Mouse (Mus musculus): ENCODE measurements around the gene Rin1. TPM values are rescaled to one million over a fixed set of nuclear protein-coding genes. Genes with fewer than 3 reads are reported as not detected.
A peak's percentile ranks its signal among the peaks of the same experiment; 100 is the strongest.

Rin1 gene
- total RNA-seq, 2 experiments from 2014 or later, result 3.4 to 4.2 TPM

DNA sequence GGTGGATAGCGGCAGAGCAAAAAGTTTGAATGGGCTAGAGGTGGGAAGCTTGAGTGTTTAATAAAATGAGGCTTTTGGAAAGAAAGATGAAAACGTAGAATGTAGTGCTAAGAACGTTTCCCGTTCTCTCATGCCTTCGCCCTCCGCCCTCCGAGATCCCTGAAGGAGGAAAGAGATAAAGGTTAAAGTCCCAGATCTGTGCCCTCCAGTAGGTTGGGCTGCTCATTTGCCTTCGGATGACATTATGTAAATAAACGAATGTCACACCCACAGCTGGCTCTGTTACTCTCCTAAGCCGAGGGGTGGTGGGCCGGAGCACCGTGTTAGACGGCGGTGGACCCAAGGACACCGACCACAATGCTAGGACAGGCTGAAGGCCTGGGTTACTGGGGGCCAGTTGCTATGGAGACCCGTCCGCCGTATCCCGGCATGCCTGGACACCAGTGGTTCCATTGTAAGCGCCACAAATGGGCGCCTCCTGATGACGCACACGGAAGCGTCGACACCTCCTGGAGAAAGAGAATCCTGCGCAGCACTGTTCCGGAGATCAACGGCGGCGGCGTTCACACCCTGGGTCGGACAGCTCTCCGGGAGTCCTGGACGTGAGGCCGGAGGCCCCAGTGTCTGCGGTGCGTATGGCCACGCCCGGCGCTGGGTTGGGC lies 9.3 kb upstream of the Rin1 start, which contains the start of gene Brms1:
Brms1 (plus strand) TSS at position 493 of the 662 bp plus-strand sequence.
- DNase-seq (ENCODE audit: low spot score in 2 of 2), result peak; percentile 84 to 88

DNA sequence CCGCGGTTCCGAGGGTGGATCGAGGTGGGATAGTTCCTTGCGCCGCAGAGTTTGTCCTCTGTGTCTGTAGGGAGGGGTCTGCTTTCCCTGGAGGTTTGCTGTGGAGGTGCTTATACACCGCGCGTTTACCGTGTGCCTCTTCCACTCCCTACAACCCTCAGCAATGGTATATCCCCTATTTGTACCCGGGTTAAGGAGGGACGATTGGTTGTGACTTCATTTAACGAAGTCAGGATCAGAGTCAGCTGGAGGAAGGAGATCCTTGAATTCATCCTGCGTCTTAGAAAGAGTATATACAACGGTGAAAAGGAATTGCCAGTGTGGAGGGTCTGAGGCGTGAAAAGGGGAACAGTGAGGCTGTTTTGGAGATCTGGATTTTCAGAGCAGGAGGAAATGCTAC lies 8.7 kb upstream of the Rin1 start:
- DNase-seq (ENCODE audit: low spot score in 2 of 2), result no peak

DNA sequence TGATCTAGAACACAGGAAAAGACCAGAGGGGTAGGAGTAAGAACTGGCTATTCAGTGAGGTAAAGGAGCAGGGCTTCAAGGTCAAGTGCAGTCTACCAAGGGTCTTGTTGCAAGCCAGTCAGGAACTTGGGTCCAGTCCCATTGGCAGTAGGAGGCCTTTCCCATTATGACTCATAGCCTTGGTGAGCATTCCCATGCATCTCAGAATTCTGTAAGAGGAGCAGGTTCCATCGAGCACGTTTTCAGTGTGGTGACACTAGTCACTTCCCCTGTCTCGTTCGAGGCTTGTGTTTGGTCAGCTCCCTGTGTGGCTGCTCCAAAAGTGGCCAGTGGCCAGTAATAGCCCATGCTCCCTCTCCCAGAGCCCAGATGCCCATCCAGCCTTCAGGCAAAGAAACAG lies 4.8 kb upstream of the Rin1 start:
- DNase-seq (ENCODE audit: low spot score in 2 of 2), result no peak

DNA sequence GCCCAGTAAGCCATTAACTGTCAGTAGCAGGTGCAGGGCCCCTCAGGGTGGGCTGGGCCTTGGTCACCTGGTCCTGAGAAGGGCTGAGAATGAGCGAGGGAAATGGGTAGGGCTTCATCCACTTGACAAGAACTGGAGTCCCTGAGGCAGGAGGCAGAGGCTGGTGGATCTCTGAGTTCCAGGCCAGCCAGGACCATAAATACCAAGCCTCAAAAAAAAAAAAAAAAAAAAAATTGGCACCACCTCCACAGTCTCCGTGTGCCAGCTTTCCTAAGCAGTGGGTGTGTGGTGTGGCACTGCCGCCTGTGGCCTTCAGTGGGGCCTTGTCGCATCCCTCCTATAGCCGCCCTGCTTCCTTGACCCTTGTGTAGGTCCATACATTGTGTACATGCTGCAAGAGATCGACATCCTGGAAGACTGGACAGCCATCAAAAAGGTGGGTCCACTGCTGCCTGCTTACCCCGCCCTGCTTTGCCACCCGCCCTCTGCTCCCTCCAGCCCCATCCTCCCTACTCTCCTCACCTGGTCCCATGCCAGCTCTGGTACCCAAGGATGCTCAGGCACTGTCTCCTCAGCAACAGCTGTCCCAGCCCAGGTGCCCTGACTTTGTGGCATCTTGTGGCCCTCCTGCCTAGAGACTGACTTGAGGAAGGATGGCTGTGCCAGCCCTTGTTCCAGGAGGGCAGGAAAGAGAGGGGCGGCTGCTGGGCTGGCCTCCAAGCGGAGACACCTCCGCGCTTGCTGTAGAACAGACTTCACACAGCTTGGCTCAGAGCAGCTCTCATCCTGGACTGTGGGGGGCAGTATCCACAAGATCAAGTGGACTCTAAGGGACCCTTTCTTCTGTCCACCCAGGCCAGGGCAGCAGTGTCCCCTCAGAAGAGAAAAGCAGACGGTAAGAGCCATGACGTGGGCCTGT lies 1.9 kb upstream of the Rin1 start:
- DNase-seq (ENCODE audit: low spot score in 2 of 2), result no peak

DNA sequence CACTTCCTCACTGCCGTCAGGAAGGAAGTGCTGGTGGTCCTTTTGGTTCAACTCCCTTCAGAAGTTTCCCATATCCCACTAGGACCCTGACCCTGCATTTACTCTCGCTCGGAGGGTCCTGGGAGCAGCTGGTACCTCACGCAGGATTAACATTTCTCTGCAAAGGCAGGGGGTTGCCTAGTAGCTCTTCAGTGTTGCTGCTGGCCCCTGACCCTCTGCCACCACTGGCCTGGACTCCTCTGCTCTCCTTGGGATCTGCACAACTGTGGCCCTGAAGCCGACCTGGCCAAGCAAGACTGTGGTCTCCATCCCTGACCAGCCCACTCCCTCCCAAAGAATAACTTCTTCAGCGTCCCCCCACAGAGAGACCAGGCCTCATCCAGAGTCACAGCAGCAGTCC lies 956 bp upstream of the Rin1 start:
- no peak for DNase-seq (ENCODE audit: low spot score in 2 of 2)

DNA sequence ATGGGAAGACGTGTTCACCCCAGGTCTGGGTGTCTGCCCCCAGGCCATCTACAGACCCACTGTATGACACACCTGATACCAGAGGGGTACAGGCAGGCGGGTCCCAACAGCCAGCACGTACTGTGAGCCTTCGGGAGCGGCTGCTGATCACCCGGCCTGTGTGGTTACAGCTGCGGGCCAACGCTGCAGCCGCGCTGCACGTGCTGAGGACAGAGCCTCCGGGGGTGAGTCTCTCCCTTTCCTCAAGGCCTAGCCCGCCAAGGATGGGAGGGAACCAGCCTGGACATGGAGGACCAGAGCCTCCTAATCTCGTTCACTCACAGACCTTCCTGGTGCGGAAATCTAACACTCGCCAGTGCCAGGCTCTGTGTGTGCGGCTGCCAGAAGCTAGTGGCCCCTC lies 750 bp downstream of the Rin1 start:
- peak in 1 of 2 experiments; percentile 29 for DNase-seq (ENCODE audit: low spot score in 2 of 2)

DNA sequence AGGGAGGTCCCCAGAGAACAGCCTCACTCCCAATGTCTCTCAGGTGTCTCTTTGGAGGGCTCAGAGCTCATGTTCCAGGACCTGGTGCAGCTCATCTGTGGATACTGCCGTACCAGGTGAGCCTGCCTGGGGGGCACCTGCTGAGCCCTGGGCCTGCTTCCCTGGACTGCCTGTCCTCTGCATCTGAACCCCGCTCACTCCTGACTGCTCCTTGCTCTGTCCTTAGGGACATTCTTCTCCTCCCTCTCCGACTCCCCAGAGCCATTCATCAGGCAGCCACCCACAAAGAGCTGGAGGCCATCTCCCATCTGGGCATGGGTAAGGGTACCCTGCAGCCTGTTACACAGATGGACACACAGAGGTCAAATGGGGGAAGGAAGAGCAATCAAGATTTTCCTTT lies 1.2 kb downstream of the Rin1 start:
- no peak for DNase-seq (ENCODE audit: low spot score in 2 of 2)

DNA sequence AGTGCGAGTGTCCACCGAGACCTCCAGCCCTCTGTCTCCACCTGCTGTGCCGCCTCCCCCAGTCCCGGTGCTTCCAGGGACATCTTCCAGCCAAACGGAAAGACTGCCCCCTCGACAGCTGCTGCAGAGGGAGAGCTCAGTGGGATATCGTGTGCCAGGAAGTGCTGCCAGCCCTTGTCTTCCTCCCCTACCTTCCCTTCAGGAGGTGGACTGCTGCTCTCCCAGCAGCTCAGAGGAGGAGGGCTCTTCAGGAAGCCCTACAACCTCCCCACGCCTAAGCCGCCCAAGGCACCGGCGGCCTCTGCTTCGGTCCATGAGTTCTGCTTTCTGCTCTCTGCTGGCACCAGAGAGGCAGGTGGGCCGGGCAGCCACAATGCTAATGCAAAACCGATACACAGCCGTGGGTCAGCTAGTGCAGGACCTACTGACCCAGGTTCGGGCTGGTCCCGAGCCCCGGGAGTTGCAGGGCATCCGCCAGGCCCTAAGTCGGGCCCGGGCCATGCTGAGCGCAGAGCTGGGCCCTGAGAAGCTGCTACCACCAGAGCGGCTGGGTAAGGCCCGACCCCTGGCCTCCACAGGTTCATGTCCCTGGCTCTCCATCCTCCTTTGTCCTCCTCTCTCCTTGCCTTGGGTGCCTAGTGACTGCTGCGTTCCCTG lies 2.0 kb downstream of the Rin1 start:
- DNase-seq (ENCODE audit: low spot score in 2 of 2), result no peak

DNA sequence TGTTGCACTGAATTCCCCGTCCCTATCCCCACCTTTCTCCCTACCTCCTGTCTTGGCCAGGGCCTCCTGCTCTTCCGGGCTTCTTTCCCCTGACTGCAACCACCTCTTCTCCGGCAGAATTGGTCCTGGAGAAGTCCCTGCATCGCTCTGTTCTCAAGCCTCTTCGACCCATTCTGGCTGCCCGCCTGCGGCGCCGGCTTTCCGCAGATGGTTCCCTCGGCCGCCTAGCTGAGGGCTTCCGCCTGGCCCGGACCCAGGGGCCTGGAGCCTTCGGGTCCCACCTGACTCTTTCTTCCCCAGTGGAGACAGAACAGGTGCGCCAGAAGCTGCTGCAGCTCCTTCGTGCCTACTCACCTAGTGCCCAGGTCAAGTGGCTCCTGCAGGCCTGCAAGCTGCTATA lies 2.6 kb downstream of the Rin1 start:
- DNase-seq (ENCODE audit: low spot score in 2 of 2), result no peak

DNA sequence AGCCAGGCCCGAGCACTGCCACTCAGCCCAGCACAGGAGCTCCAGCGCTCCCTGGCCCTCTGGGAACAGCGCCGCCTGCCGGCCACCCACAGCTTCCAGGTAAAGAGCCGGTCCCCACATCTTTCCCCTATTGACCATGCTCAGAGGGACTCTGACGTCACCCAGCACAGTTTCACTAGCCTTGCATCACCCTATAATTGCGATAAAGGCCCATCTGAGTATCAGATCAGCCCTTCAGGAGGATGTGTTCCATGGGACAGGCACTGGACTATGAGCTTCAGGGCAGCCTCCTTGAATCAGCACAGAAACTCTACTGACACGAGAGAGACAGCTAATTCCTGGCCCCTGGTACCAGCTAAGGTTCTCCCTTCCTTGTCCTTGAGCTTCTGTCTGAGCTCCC lies 3.6 kb downstream of the Rin1 start:
- DNase-seq (ENCODE audit: low spot score in 2 of 2), result peak; percentile 53 to 60

DNA sequence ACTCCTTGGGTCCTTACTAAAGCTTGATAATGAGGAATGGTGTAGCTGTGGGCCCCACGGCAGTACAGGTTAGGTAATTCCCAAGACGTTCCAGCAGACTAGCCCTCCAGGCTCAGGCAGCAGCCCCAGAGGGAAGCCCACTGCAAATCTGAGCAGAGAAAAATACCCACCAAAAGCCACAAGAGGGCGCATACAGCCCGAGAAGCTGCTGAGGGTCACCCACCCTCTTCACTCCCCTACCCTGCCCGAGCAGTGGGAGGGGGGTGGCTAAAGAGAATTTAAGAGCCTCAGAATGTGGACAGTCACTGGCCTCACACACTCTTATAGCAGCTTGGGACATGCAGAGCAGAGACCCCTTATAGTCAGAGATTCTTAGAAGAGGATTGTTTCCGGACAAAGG lies 6.0 kb downstream of the Rin1 start:
- DNase-seq (ENCODE audit: low spot score in 2 of 2), result no peak

DNA sequence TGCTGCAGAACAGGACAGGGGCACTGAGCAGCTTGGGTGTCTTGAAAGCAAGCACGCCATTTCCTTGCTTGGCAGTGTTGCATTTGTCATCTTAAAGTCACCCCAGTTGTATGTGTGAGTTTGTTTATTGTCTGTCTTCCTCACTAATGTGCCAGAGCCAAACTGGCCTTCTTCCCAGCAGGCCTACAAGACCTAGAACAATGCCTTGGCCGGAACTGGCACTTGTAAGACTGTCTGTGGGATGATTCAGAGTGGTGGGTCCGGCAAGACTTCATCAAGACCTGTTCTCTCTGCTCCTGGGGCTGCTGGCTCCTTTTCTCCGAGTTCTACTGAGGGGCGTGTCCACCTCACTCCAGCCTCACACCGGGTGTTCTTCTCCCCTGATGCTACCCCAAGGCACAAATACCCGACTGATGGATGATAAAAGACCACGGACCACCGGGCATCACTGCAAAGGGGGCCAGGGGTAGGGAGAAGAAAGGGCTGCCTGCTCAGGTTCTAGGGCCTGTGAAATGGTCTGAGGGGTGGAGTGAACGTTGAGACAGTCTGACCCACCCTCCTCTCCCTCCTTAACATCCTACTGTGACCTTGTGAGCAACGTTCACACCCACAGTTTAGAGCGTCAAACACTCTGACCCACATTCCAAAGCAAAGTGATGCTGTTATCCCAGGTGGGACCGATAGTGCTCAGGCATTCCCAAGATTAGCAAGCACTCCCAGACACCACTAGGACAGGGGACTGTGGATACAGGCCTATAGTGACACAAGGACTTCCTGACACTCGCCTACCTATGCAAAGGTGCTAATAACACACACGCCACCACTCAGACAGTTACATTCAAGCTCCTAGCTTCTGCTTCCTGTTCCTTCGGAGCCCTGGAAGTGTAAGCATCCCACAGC lies 7.8 kb downstream of the Rin1 start:
- no peak for DNase-seq (ENCODE audit: low spot score in 2 of 2)

DNA sequence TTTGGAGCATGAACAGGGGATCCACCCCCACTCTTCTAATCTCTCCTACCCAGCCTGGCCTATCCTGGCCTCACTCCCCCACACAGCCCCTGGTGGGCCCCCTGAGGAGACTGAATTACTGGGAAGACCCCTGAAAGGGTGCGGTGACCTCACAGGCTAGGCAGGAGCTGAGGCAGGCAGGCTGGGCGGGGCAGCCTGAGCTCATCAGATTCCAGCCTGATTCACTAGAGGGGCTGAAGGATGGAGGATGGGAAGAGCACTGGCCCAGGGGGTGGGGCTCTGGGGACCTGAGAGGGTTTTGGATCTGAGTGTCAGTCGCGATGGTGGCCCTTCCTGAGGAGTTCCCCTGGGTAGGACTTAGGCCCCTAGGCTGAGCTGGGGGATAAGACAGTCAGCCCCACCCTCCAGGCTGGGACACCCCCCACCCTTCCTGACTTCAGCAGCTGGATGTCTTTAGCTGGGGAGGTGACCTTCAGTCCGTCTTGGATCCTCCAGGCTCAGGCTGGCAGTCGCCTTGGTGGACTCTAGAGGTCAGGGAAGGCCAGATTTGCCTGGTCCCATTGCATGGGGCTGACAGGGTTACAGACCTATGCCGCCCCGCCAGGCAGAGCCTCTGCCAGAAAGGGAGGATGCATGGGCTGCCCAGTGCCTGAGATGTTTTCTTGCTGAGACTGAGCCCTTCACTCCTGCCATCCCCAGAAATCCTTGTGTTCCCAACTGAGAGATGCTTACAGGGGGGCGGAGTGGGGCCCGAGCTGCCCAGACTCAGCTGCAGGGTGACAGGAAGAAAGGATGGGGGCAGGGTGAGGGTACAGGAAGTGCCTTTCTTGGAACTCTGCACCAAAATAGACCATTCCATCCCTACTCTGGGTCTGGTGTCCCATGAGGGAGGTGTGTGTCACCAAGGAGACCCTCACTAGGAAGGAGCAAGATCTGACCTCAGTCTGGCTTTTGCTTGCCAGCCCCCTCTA lies 8.8 kb downstream of the Rin1 start:
- no peak for DNase-seq (ENCODE audit: low spot score in 2 of 2)

DNA sequence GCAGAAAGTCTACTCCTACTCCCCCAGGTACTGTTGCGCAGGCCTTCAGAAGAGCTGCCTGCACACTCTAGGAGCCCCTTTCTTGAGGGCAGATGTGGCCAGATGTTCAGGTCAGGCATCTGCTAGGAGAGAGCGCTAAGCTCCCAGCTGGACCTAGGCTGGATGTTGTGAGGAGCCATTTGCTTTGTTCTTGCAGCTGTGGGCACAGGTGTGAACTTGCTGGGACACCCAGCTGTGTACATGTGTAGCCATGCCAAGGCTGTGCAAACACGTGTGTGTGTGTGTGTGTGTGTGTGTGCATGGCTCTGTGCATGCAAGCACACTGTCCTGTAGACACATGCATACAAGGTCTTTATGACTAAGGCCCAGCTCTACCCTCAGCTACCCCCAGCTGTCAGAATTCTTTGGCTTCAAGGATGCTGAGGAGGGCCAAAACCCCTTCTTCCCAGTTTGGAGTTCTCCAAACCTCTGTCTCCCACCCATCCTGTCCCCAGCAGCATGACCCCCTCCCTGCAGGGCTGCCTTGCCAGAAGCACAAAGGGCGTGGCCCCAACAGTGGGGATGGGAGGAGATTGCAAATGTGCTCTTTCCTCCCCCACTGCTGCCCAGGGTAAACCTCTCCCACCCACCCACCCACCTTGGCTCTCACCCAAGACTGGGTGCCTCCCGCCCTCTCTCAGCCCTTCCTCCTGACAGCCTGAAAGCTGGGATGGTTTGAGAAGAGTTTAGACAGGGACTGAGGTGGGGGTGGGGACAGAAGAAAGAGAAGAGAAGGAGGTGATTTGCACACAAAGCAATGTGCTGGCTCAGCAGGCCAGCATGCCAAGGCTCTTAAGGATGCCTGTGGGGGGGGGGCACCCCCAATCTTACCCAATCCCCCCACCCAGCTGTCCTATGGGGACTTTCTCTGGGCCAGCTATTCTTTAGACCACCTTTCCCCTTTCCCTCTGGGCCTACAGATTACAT lies 10.4 kb downstream of the Rin1 start:
- DNase-seq (ENCODE audit: low spot score in 2 of 2), result no peak

DNA sequence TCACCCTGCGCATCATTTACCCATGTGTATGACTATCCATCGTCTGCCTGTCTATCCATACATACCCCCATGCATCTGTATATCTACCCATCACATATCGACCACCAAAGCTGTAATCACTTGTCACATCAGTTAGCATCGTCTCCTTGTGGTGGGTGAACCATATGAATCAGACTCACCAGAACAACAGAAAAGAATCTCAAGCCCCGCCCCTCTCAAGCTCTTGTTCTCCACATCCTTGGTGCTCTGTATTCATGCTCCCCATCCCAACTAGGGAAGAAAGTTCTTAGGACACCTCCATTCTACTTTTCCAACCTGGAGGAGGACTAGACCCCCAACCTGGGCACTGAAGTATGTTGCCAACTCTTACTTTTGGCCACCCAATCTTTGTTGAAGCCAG lies 11.8 kb downstream of the Rin1 start:
- DNase-seq (ENCODE audit: low spot score in 2 of 2), result no peak

DNA sequence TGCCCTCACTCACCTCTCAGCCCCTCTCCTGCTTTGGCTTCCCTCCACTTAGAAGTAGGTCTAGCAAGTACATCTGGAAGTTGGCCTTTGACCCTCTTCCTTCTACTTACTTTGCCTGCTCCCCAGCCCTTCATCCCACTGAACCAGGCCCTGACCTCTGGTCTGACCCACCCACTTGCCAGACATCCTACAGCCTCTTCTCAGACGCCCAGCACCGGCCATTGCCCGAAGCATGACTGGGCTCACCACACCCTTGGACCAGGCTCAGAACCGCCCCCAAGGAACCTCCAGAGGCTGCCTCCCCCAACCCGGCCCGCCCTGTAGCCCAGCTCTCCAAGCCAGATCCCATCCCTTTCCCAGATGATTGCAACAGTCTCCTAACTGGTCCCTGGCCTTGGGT lies 12.2 kb downstream of the Rin1 start:
- DNase-seq (ENCODE audit: low spot score in 2 of 2), result no peak

DNA sequence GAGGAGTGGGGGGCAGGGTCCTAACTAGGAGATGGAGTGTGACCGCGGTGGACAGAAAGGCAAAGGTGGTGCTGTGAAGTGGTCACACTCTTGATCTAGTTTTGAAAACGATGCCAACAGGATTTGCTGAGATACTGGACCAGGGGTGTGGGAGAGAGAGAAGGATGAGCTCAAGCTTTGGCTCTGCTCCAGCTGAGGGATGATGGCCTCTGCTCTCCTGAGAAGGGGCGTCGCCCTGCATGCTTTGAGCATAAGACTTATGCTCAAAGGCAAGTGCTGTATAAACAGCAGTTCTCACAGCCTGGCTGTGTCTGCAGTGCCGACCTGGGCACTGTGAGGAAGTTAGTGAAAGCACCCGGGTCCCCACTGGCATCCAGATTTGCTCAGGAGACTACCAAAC lies 14.8 kb downstream of the Rin1 start:
- DNase-seq (ENCODE audit: low spot score in 2 of 2), result no peak

DNA sequence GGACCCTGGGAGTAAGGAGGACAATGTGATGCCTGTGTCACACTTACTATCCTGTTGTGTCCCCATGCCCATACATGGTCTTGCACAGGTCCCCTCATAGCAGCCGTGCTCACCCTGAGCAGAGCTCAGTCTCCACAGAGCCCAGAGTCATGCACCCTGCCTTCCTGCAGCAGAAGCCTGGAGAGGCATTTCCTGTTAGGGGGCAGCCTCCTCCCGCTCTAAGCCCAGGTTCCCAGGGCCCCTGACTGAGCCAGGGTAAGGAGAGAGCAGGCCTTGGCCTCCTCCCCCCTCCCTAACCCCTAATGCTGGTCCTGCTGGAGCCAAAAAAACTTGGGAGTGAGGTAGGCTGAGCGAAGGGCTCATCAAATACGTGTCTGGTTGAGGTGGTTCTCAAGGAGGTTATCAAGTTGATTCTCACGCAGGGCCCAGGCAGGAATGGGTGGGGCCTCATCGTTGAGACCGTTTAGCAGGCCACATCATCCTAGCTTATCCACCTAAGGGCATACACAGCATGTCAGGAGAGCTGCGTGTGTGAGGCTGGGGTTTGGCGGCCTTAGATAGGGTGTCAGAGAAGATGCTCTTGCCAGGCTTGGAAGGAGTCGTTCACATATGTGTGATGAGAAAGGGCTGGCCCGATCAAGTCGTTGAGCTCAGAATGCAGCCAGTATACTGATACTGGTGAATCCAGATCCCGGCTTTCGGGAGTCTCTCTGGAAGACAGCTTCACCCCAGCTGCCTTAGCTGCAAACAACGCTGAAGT lies 16.9 kb downstream of the Rin1 start:
- no peak for DNase-seq (ENCODE audit: low spot score in 2 of 2)
